Mouse (Mus musculus): ENCODE results near the gene Chst3.
A peak's percentile ranks its signal among the peaks of the same experiment; 100 is the strongest.
"Not testable (repeated sequence)": the region's sequence is repeated elsewhere in the genome, so short reads cannot be mapped to it uniquely, and the experiment has no call there.

Gene Chst3

GRCm38 (mm10) chr10:60162184-60162972 lies 56.7 kb downstream of the Chst3 start:
- not testable (repeated sequence) for DNase-seq (ENCODE audit: low read depth, low spot score)

GRCm38 (mm10) chr10:60161397-60161796 lies 57.7 kb downstream of the Chst3 start:
- not testable (repeated sequence) for DNase-seq (ENCODE audit: low read depth, low spot score)

GRCm38 (mm10) chr10:60158144-60158543 lies 60.9 kb downstream of the Chst3 start:
- DNase-seq (ENCODE audit: low read depth, low spot score) = no peak

GRCm38 (mm10) chr10:60156016-60156415 lies 63.0 kb downstream of the Chst3 start:
- no peak for DNase-seq (ENCODE audit: low read depth, low spot score)

GRCm38 (mm10) chr10:60151107-60151663 lies 67.9 kb downstream of the Chst3 start:
- no peak for DNase-seq (ENCODE audit: low read depth, low spot score)

GRCm38 (mm10) chr10:60148087-60148486 lies 71.0 kb downstream of the Chst3 start:
- DNase-seq (ENCODE audit: low read depth, low spot score) = peak; percentile 18

GRCm38 (mm10) chr10:60147510-60148047 lies 71.5 kb downstream of the Chst3 start:
- not testable (repeated sequence) for DNase-seq (ENCODE audit: low read depth, low spot score)

- no peak for DNase-seq (ENCODE audit: low read depth, low spot score)
These were observed 77.4 kb downstream of the Chst3 start for GRCm38 (mm10) chr10:60141656-60142160.

- no peak for DNase-seq (ENCODE audit: low read depth, low spot score)
These were observed 78.3 kb downstream of the Chst3 start for GRCm38 (mm10) chr10:60140751-60141150.

GRCm38 (mm10) chr10:60138680-60139079 lies 80.4 kb downstream of the Chst3 start:
- DNase-seq (ENCODE audit: low read depth, low spot score) = no peak

- no peak for DNase-seq (ENCODE audit: low read depth, low spot score)
These were observed 82.1 kb downstream of the Chst3 start for GRCm38 (mm10) chr10:60136935-60137334.

GRCm38 (mm10) chr10:60136010-60136409 lies 83.0 kb downstream of the Chst3 start:
- not testable (repeated sequence) for DNase-seq (ENCODE audit: low read depth, low spot score)

GRCm38 (mm10) chr10:60134201-60134600 lies 84.9 kb downstream of the Chst3 start:
- DNase-seq (ENCODE audit: low read depth, low spot score) = no peak

GRCm38 (mm10) chr10:60133501-60133900 lies 85.6 kb downstream of the Chst3 start:
- no peak for DNase-seq (ENCODE audit: low read depth, low spot score)
